Mouse (Mus musculus) neural tube, embryonic 14.5 days (tissue): ENCODE measurements around the gene Chic2. TPM values are rescaled to one million over a fixed set of nuclear protein-coding genes. Genes with fewer than 3 reads are reported as not detected.

Experiments used
- ATAC-seq: fragments of 200-750 bp; cut with Nextera tagmentation; 2 replicates; pipeline ENCODE4 v1.8.0; 2017; ENCODE audit warnings: low read depth, mild to moderate bottlenecking, moderate TSS enrichment, moderate library complexity
- H3K27ac ChIP-seq: fragments of 300-500 bp; sonication (generic); 2 replicates; pipeline ENCODE4 v1.5.1; 2014; ENCODE audit warnings: low read depth, mild to moderate bottlenecking, control low read depth, low read length, moderate library complexity, mixed read lengths
- H3K27me3 ChIP-seq: fragments of 300-500 bp; sonication (generic); 2 replicates; pipeline ENCODE4 v1.6.1; 2014; ENCODE audit warnings: low read length; ENCODE audit not compliant: control insufficient read depth, insufficient read depth
- H3K36me3 ChIP-seq: fragments of 300-500 bp; sonication (generic); 2 replicates; pipeline ENCODE4 v1.6.1; 2014; ENCODE audit warnings: low read length, mixed read lengths; ENCODE audit not compliant: control insufficient read depth, insufficient read depth
- H3K4me1 ChIP-seq: fragments of 300-500 bp; sonication (generic); 2 replicates; pipeline ENCODE4 v1.6.1; 2014; ENCODE audit warnings: low read length; ENCODE audit not compliant: control insufficient read depth, insufficient read depth
- H3K4me2 ChIP-seq: fragments of 300-500 bp; sonication (generic); 2 replicates; pipeline ENCODE4 v1.6.1; 2014; ENCODE audit warnings: mild to moderate bottlenecking, low read depth, low read length, control low read depth
- H3K4me3 ChIP-seq: fragments of 300-500 bp; sonication (generic); 2 replicates; pipeline ENCODE4 v1.5.1; 2014; ENCODE audit warnings: low read depth, low read length, control low read depth, mixed read lengths
- H3K9ac ChIP-seq: fragments of 300-500 bp; sonication (generic); replicated peaks from 2 replicates; pipeline ENCODE4 v1.6.1; 2014; ENCODE audit warnings: low read depth, mild to moderate bottlenecking, control low read depth, low read length, mixed read lengths
- H3K9me3 ChIP-seq: fragments of 300-500 bp; sonication (generic); 2 replicates; pipeline ENCODE4 v1.6.1; 2016; ENCODE audit warnings: low read length; ENCODE audit not compliant: control insufficient read depth
- WGBS: fragments of 180-500 bp; shearing (Covaris S2); extraction: QIAGEN DNeasy Blood & Tissue Kit; methylation state at CpG from one replicate; pipeline ENCODE4 v1.1.7; 2014; 5-methylcytosine and 5-hydroxymethylcytosine counted together
- polyA plus RNA-seq: library from polyadenylated mRNA; unstranded; fragments of >200 nt; fragmentation: Nextera tagmentation; extraction: Ambion mirVana; gene quantifications from 2 replicates; pipeline ENCODE4 v1.2.1, GENCODE M21; 2014

Chic2 gene
- polyA plus RNA-seq, 1 experiment from 2014 or later, result 50.1 TPM

- H3K9me3 ChIP-seq, result no peaks in the 10 kb centered on the region
Observed at GRCm38 (mm10) chr5:74956335-74956734, 88.2 kb downstream of the Chic2 start.

GRCm38 (mm10) chr5:74955565-74955964 lies 89.0 kb downstream of the Chic2 start:
- Histone ChIP-seq H3K4me1 (no peaks in the 10 kb centered on the region), H3K4me2 (no peak overlapping the region), H3K9me3 (no peaks in the 10 kb centered on the region), H3K27ac (no peak overlapping the region), H3K4me3 (no peak overlapping the region), H3K27me3 (no peaks in the 10 kb centered on the region), H3K36me3 (no peaks in the 10 kb centered on the region), H3K9ac (no peak overlapping the region)
- no peak for ATAC-seq
- 95% methylated on average over 1 of the region's 1 CpGs for WGBS

More at GRCm38 (mm10) chr5:74956335-74956734, 88.2 kb downstream of the Chic2 start:
- H3K4me3 ChIP-seq, result no peak overlapping the region
- H3K9ac ChIP-seq, result no peak overlapping the region
- ATAC-seq, result no peak
- H3K4me2 ChIP-seq, result no peak overlapping the region
- no peaks in the 10 kb centered on the region for H3K4me1 ChIP-seq
- no peak overlapping the region for H3K27ac ChIP-seq
- no peaks in the 10 kb centered on the region for H3K27me3 ChIP-seq
- WGBS, result 43% methylated on average over 9 of the region's 9 CpGs
- H3K36me3 ChIP-seq, result no peaks in the 10 kb centered on the region

GRCm38 (mm10) chr5:74952938-74953337 lies 91.6 kb downstream of the Chic2 start:
- Histone ChIP-seq H3K4me1 (no peaks in the 10 kb centered on the region), H3K36me3 (no peaks in the 10 kb centered on the region), H3K4me2 (no peak overlapping the region), H3K9ac (no peak overlapping the region), H3K27me3 (no peaks in the 10 kb centered on the region), H3K9me3 (no peaks in the 10 kb centered on the region), H3K4me3 (no peak overlapping the region), H3K27ac (no peak overlapping the region)
- 14% methylated on average over 2 of the region's 2 CpGs for WGBS
- ATAC-seq, result no peak

- Histone ChIP-seq H3K4me2 (no peak overlapping the region), H3K9me3 (no peaks in the 10 kb centered on the region), H3K4me1 (no peaks in the 10 kb centered on the region), H3K27me3 (no peaks in the 10 kb centered on the region), H3K9ac (no peak overlapping the region), H3K4me3 (no peak overlapping the region), H3K36me3 (no peaks in the 10 kb centered on the region), H3K27ac (no peak overlapping the region)
- no peak for ATAC-seq
- WGBS, result 87% methylated on average over 5 of the region's 5 CpGs
Observed at GRCm38 (mm10) chr5:74951375-74951774, 93.2 kb downstream of the Chic2 start.

GRCm38 (mm10) chr5:74949298-74949697 lies 95.3 kb downstream of the Chic2 start:
- H3K4me2 ChIP-seq, result no peak overlapping the region
- H3K4me3 ChIP-seq, result no peak overlapping the region
- no peaks in the 10 kb centered on the region for H3K4me1 ChIP-seq
- H3K9me3 ChIP-seq, result no peaks in the 10 kb centered on the region
- H3K27me3 ChIP-seq, result no peaks in the 10 kb centered on the region
- no peak overlapping the region for H3K27ac ChIP-seq
- H3K9ac ChIP-seq, result no peak overlapping the region
- 68% methylated on average over 7 of the region's 7 CpGs for WGBS
- no peak for ATAC-seq
- H3K36me3 ChIP-seq, result no peaks in the 10 kb centered on the region

GRCm38 (mm10) chr5:74948482-74948881 lies 96.1 kb downstream of the Chic2 start:
- H3K4me3 ChIP-seq, result no peak overlapping the region
- no peaks in the 10 kb centered on the region for H3K36me3 ChIP-seq
- H3K4me1 ChIP-seq, result no peaks in the 10 kb centered on the region; the same call in 1 of the 2 replicates
- 85% methylated on average over 8 of the region's 8 CpGs for WGBS
- no peak overlapping the region for H3K9ac ChIP-seq
- H3K27ac ChIP-seq, result no peak overlapping the region
- no peak for ATAC-seq
- no peaks in the 10 kb centered on the region for H3K27me3 ChIP-seq
- no peak overlapping the region for H3K4me2 ChIP-seq
- H3K9me3 ChIP-seq, result no peaks in the 10 kb centered on the region

Other genes starting within 250 kb of the Chic2 start
- gene Gsx2, start 30.8 kb upstream of the Chic2 start, polyA plus RNA-seq, result 0.17 and 0.21 TPM in 2 replicates
- gene Pdgfra, start 107.5 kb upstream of the Chic2 start, polyA plus RNA-seq, result 11.6 and 23.2 TPM in 2 replicates